Comparison of ENCODE assay signal across 16 mouse cellular contexts in the genomic region with DNA sequence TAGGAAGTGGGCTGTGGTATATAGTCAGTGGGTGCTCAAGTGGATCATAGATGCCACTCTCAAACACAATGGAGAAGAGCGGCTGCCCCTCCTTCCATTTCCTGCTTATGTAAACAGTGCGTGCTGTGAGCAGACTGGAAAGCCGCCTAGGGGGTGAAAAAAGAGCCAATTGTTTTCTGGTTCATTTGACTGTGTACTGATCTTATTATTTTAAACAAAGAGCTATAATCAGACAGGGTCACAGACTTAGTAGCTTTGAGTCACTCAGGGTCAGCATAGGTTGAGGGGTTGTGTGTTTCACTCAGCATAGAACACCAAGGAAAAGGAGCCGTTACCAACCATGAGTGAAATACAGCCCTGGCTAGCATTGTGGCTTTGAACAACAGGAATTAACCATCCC.
A peak's percentile ranks its signal among the peaks of the same experiment; 100 is the strongest.
DNase-seq lines count a peak whose midpoint lies in the region; ATAC-seq and TF ChIP-seq lines count a peak whose summit lies in the region.
"Had no signal": no experiment of that assay in that cellular context is flagged by ENCODE, and none has a peak within 500 bp of the region (broad histone marks: within the 10 kb centered on the region; RNA-seq: fewer than 3 reads in every experiment).

No protein-coding gene starts in this region.

- DNase-seq in kidney, adult 11 months: no peak
- DNase-seq in ES-E14 (ENCODE audit: low read depth, low spot score): peak; percentile 30
- DNase-seq in embryo, embryonic 10 days (ENCODE audit: low spot score): peak; percentile 67
- DNase-seq in lung, postnatal 36 days: peak; percentile 26
- DNase-seq in heart, adult 9 months (ENCODE audit: low spot score in 2 of 2): no peak
- DNase-seq in ovary, postnatal 10 days (ENCODE audit: low spot score): no peak
- DNase-seq: adrenal gland, adult 2 months; cerebellum, adult 18-20 months; heart, adult 2 months; heart, postnatal 14 days; thymus, postnatal 14 days had no signal

- 17% methylated on average over 4 of the region's 4 CpGs for WGBS in kidney, embryonic 15.5 days

- no peak overlapping the region for H3K27ac ChIP-seq in kidney, embryonic 15.5 days
- no peak overlapping the region for H3K27ac ChIP-seq in ES-E14 (ENCODE audit: insufficient read depth, low read depth, low read length, poor library complexity, severe bottlenecking)
- H3K27ac ChIP-seq: heart, adult 2 months; limb, embryonic 12.5 days; stomach, embryonic 15.5 days had no signal

- H3K27me3 ChIP-seq in kidney, embryonic 15.5 days: no peaks in the 10 kb centered on the region
- H3K27me3 ChIP-seq: limb, embryonic 12.5 days; stomach, embryonic 15.5 days had no signal

- no peaks in the 10 kb centered on the region for H3K9me3 ChIP-seq in kidney, embryonic 15.5 days (replicated peaks)
- no peaks in the 10 kb centered on the region for H3K9me3 ChIP-seq in ES-E14 (ENCODE audit: control insufficient read depth, insufficient read depth, low read depth, low read length)
- H3K9me3 ChIP-seq: stomach, embryonic 15.5 days had no signal

- ATAC-seq in kidney, embryonic 15.5 days (replicated peaks; ENCODE audit: low FRiP score): 0 out of 2 replicates have a peak, but pooled peaks have one; percentile 36
- ATAC-seq in erythroid progenitor cell, adult 5-6 weeks (replicated peaks; ENCODE audit: low FRiP score, poor library complexity, severe bottlenecking): no peak
- ATAC-seq: forebrain, embryonic 14.5 days had no signal

- H3K9ac ChIP-seq in kidney, embryonic 15.5 days: no peak overlapping the region
- no peak overlapping the region for H3K9ac ChIP-seq in ES-E14 (ENCODE audit: insufficient read depth, low read depth, low read length, poor library complexity, severe bottlenecking)
- H3K9ac ChIP-seq: limb, embryonic 12.5 days; stomach, embryonic 15.5 days had no signal

- no peak overlapping the region for H3K4me2 ChIP-seq in kidney, embryonic 15.5 days
- H3K4me2 ChIP-seq: limb, embryonic 12.5 days; stomach, embryonic 15.5 days had no signal

- H3K4me1 ChIP-seq in kidney, embryonic 15.5 days: no peaks in the 10 kb centered on the region
- peaks cover 5 to 6% of the 10 kb centered on the region in 2 experiments; a peak in 3 of 4 replicates for H3K4me1 ChIP-seq in ES-E14 (ENCODE audit: control insufficient read depth in 2 of 2, insufficient read depth in 2 of 2, low read length in 2 of 2, poor library complexity in 1 of 2)
- H3K4me1 ChIP-seq: limb, embryonic 12.5 days; stomach, embryonic 15.5 days had no signal

- no peak overlapping the region for H3K4me3 ChIP-seq in kidney, embryonic 15.5 days (replicated peaks)
- H3K4me3 ChIP-seq in ES-E14 (ENCODE audit: insufficient read depth in 1 of 2, low read depth in 1 of 2, low read length in 2 of 2, poor library complexity in 1 of 2, severe bottlenecking in 1 of 2): no peak overlapping the region
- H3K4me3 ChIP-seq: heart, adult 2 months; limb, embryonic 12.5 days; stomach, embryonic 15.5 days had no signal

- in situ Hi-C loops in ES-E14 (cut with MboI; ENCODE audit: low sequenced_read_pairs in 2 of 2, unreplicated experiment in 2 of 2): no loop called here

- no peaks in the 10 kb centered on the region for H3K36me3 ChIP-seq in kidney, embryonic 15.5 days
- no peaks in the 10 kb centered on the region for H3K36me3 ChIP-seq in ES-E14 (ENCODE audit: control insufficient read depth, insufficient read depth, low read length, poor library complexity, severe bottlenecking)
- H3K36me3 ChIP-seq: limb, embryonic 12.5 days; stomach, embryonic 15.5 days had no signal

TF ChIP-seq in ES-E14, 5 proteins besides CTCF, POLR2A, EP300 and RAD21:
- TF ChIP-seq CHD2 (IDR thresholded peaks at IDR 0.05; ENCODE audit: low read depth, low read length) (no peak), ZNF384 (IDR thresholded peaks at IDR 0.05; ENCODE audit: low read depth, low read length) (no peak), HCFC1 (IDR thresholded peaks at IDR 0.05; ENCODE audit: borderline replicate concordance, insufficient read depth, low read length) (no peak), MAFK (IDR thresholded peaks at IDR 0.05; ENCODE audit: insufficient read depth, low read depth, low read length) (no peak), ZC3H11A (IDR thresholded peaks at IDR 0.05; ENCODE audit: borderline replicate concordance, low read depth, low read length) (no peak)
TF ChIP-seq in ES-E14: peak in this region for 0.

Comparison
In these comparisons a context has a peak if more than half of its experiments do, and no peak if none do; other contexts are left out.
1. DNase-seq: peak in ES-E14 (single experiment), embryo, embryonic 10 days (single experiment) and lung, postnatal 36 days (single experiment); none in kidney, adult 11 months (single experiment), heart, adult 9 months (0 of 2) and ovary, postnatal 10 days (single experiment).